Mouse (Mus musculus): ENCODE results near the gene Krt82. TPM values are rescaled to one million over a fixed set of nuclear protein-coding genes. Genes with fewer than 3 reads are reported as not detected.

The Krt82 gene
- polyA plus RNA-seq (2015; fragmentation: Nextera tagmentation; extraction: Ambion mirVana): not detected in 2 replicates

DNA sequence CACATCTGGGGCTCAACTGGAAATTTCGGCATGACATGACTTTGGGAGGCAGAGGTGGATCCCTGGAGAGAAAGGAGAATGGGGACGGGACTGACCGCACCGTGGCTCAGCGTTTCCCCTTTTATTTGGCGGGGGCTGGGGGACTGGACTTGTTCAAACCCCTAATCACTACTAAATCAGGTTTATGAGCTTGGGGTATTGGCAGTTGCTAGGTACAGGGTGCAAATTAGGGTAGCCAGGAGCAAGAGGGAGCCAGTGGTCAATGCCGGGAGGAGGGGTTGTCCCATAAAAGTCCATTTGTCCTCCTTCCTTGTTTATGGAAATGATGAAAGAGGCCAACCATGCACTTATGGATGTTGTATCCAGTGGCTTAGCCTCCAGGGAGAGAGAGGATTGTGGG, at the start of gene Krt82:
Gene Krt82 (minus strand): TSS at position 101 of the 400 bp plus-strand sequence.
- no peaks in the 10 kb centered on the region for H3K36me3 ChIP-seq
- no peak within 1 kb of the TSS for H3K9ac ChIP-seq
- H3K27ac ChIP-seq: no peak within 1 kb of the TSS
- H3K27me3 ChIP-seq: peaks cover 32% of the 10 kb centered on the region
- 51% methylated on average over 7 of the region's 7 CpGs for WGBS
- no peak for ATAC-seq (replicated peaks; ENCODE audit: low FRiP score)
- no peak within 1 kb of the TSS for H3K4me3 ChIP-seq (replicated peaks)
- H3K4me2 ChIP-seq: no peak within 1 kb of the TSS
- peaks cover 7% of the 10 kb centered on the region for H3K4me1 ChIP-seq
- no peaks in the 10 kb centered on the region for H3K9me3 ChIP-seq (replicated peaks)

GRCm38 (mm10) chr15:101599123-101599522, 48.7 kb upstream of the Krt82 start:
- H3K4me1 ChIP-seq: no peaks in the 10 kb centered on the region
- H3K36me3 ChIP-seq: no peaks in the 10 kb centered on the region
- no peak overlapping the region for H3K27ac ChIP-seq
- H3K4me2 ChIP-seq: no peak overlapping the region
- H3K4me3 ChIP-seq (replicated peaks): no peak overlapping the region
- ATAC-seq (replicated peaks; ENCODE audit: low FRiP score): no peak
- H3K9ac ChIP-seq: no peak overlapping the region
- WGBS: 49% methylated on average over 6 of the region's 6 CpGs
- H3K9me3 ChIP-seq (replicated peaks): no peaks in the 10 kb centered on the region
- no peaks in the 10 kb centered on the region for H3K27me3 ChIP-seq

DNA sequence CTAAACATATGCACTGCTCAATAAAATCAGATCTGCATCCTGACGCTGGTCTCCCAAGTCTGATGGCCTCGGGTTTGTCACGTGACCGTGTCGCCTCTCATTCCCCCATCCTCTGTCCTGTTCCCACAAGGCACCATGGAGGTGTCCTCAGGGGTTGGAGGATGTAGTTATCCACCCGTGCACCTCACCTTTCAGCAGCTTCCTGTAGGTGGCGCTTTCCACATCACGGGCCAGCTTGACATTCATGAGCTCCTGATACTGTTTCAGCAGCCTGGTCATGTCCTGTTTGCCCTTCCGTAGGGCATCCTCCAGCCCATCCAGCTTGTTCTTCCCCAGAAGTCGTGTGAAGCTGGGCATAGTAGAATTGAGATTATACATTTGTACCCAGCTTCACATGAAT, 37.7 kb upstream of the Krt82 start:
- H3K4me3 ChIP-seq (replicated peaks): no peak overlapping the region
- no peak overlapping the region for H3K9ac ChIP-seq
- H3K4me2 ChIP-seq: no peak overlapping the region
- WGBS: 84% methylated on average over 10 of the region's 10 CpGs
- H3K9me3 ChIP-seq (replicated peaks): no peaks in the 10 kb centered on the region
- ATAC-seq (replicated peaks; ENCODE audit: low FRiP score): no peak
- H3K4me1 ChIP-seq: no peaks in the 10 kb centered on the region
- no peaks in the 10 kb centered on the region for H3K36me3 ChIP-seq
- H3K27ac ChIP-seq: no peak overlapping the region
- H3K27me3 ChIP-seq: no peaks in the 10 kb centered on the region

- H3K4me1 ChIP-seq: no peaks in the 10 kb centered on the region
- 19% methylated on average over 2 of the region's 2 CpGs for WGBS
- no peaks in the 10 kb centered on the region for H3K36me3 ChIP-seq
- no peak for ATAC-seq (replicated peaks; ENCODE audit: low FRiP score)
- no peaks in the 10 kb centered on the region for H3K9me3 ChIP-seq (replicated peaks)
- H3K4me2 ChIP-seq: no peak overlapping the region
- H3K27ac ChIP-seq: no peak overlapping the region
- no peak overlapping the region for H3K9ac ChIP-seq
- no peaks in the 10 kb centered on the region for H3K27me3 ChIP-seq
- H3K4me3 ChIP-seq (replicated peaks): no peak overlapping the region
Observed at GRCm38 (mm10) chr15:101584456-101584855, 34.0 kb upstream of the Krt82 start.

- no peaks in the 10 kb centered on the region for H3K36me3 ChIP-seq
- no peak overlapping the region for H3K27ac ChIP-seq
- H3K9me3 ChIP-seq (replicated peaks): no peaks in the 10 kb centered on the region
- 81% methylated on average over 8 of the region's 8 CpGs for WGBS
- H3K4me3 ChIP-seq (replicated peaks): no peak overlapping the region
- no peaks in the 10 kb centered on the region for H3K27me3 ChIP-seq
- ATAC-seq (replicated peaks; ENCODE audit: low FRiP score): no peak
- no peak overlapping the region for H3K9ac ChIP-seq
- no peak overlapping the region for H3K4me2 ChIP-seq
- H3K4me1 ChIP-seq: no peaks in the 10 kb centered on the region
Observed at GRCm38 (mm10) chr15:101583211-101583965, 32.9 kb upstream of the Krt82 start.

DNA sequence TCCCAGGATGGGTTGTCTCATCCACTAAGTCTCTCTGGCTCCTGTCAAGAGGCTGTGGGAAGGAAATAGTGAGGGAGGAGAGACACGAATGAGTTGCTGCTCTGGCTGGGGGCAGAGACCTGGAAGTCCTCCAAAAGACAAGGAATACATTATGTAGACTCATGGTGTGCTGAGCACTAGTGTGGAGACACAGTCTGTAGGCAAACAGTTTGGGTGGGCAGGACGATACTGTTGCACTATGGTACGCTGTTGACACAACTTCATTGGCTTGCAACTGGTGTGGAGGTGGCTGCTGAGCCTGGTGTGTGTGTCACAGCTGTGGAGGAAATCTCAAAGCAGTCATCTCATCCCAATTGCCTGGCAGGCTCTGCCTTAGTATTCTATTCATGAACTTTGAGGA, 31.2 kb upstream of the Krt82 start:
- Histone ChIP-seq H3K9ac (no peak overlapping the region), H3K36me3 (no peaks in the 10 kb centered on the region), H3K4me3 (replicated peaks) (no peak overlapping the region), H3K27ac (no peak overlapping the region), H3K4me2 (no peak overlapping the region), H3K9me3 (replicated peaks) (no peaks in the 10 kb centered on the region), H3K4me1 (no peaks in the 10 kb centered on the region), H3K27me3 (no peaks in the 10 kb centered on the region)
- no peak for ATAC-seq (replicated peaks; ENCODE audit: low FRiP score)
- WGBS: 79% methylated on average over 3 of the region's 3 CpGs

DNA sequence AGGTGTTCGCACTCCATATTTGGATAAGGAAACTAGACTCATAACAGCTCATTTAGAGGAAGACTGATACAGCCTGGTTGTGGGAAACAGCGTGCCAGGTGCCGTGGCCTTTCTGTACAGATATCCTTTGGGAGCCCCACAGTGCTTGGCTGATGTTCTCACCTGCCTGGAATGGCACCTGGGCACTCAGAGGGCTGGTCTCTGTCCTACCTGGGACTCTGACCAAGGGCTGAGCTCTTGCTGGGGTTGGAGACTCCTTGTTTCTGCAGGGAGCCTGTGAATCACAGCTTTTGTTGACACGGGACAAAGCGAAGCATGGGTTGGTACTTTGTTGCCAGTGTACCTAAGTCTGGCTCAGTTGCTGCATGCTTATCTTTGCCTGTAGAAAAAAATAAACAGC, 25.0 kb upstream of the Krt82 start:
- Histone ChIP-seq H3K4me2 (no peak overlapping the region), H3K4me1 (peaks cover 15% of the 10 kb centered on the region), H3K9ac (no peak overlapping the region), H3K4me3 (replicated peaks) (no peak overlapping the region), H3K27ac (no peak overlapping the region), H3K9me3 (replicated peaks) (no peaks in the 10 kb centered on the region), H3K36me3 (no peaks in the 10 kb centered on the region), H3K27me3 (0 out of 2 replicates have a peak, but pooled peaks cover 7% of the 10 kb centered on the region)
- ATAC-seq (replicated peaks; ENCODE audit: low FRiP score): no peak
- WGBS: 83% methylated on average over 5 of the region's 5 CpGs

DNA sequence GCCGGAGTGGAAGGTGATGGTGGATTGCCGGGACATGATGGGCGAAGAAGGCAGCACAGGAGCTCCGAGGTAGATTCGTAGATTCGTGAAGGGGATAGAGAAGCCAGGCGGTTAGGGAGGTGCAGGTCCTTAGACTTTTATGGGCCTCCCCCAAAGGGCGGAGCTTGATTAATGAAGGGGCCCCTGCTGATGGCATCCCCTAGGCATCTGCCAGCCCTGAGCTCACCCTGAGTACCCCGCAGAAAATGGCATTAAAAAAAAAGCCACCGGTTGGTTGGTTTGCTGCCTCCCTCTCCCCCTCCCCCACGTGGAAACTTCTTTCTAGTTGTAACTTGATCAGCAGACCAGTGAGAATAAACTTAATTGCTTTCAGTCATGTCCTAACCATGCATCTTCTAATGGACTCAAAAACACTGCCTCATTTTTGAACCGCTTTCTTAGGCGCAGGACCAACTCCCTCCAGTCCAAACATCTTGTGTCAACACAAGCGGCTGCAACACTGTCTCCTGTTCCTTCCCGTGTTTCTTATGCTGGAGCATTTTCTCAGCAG, 23.4 kb upstream of the Krt82 start, which contains the start of gene Krt75:
Gene Krt75 (minus strand): TSS at position 109 of the 550 bp plus-strand sequence.
- H3K9me3 ChIP-seq (replicated peaks): no peaks in the 10 kb centered on the region
- WGBS: 39% methylated on average over 15 of the region's 15 CpGs
- H3K4me3 ChIP-seq (replicated peaks): no peak within 1 kb of the TSS
- peaks cover 15% of the 10 kb centered on the region for H3K4me1 ChIP-seq
- 0 out of 2 replicates have a peak, but pooled peaks have one; percentile 67 for ATAC-seq (replicated peaks; ENCODE audit: low FRiP score)
- no peaks in the 10 kb centered on the region for H3K36me3 ChIP-seq
- no peak within 1 kb of the TSS for H3K9ac ChIP-seq
- H3K27me3 ChIP-seq: 0 out of 2 replicates have a peak, but pooled peaks cover 10% of the 10 kb centered on the region
- no peak within 1 kb of the TSS for H3K27ac ChIP-seq
- peak within 1 kb of the TSS; percentile 6; the same call in 1 of the 2 replicates for H3K4me2 ChIP-seq

DNA sequence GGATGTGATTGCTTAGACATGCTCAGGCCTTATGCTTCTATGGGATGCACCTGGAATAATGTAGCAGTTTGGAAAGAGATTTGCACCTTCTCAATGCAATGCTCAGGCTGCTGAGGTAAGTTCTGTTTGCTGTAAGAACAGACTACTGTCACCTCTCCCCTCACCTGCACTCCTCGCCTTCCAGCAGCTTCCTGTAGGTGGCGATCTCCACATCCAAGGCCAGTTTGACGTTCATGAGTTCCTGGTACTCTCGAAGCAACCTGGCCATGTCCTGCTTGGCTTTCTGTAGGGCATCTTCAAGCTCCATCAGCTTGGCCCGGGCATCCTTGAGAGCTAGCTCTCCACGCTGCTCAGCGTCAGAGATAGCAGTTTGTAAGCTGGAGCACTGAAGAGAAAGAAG, 17.3 kb upstream of the Krt82 start:
- H3K27me3 ChIP-seq: peaks cover 23% of the 10 kb centered on the region; the same call in 1 of the 2 replicates
- no peak for ATAC-seq (replicated peaks; ENCODE audit: low FRiP score)

GRCm38 (mm10) chr15:101562850-101563249, 12.4 kb upstream of the Krt82 start, which contains the start of gene Krt90:
TSS of gene Krt90 (minus strand) at chr15:101562950.
- Histone ChIP-seq H3K4me1 (peaks cover 7% of the 10 kb centered on the region), H3K36me3 (no peaks in the 10 kb centered on the region), H3K4me2 (no peak within 1 kb of the TSS), H3K27me3 (peaks cover 15% of the 10 kb centered on the region; the same call in 1 of the 2 replicates), H3K4me3 (replicated peaks) (no peak within 1 kb of the TSS), H3K9ac (no peak within 1 kb of the TSS), H3K27ac (no peak within 1 kb of the TSS), H3K9me3 (replicated peaks) (no peaks in the 10 kb centered on the region)
- no peak for ATAC-seq (replicated peaks; ENCODE audit: low FRiP score)
- WGBS: 71% methylated on average over 5 of the region's 5 CpGs

More for the DNA sequence above, 17.3 kb upstream of the Krt82 start:
- WGBS: 57% methylated on average over 7 of the region's 7 CpGs
- Histone ChIP-seq H3K36me3 (no peaks in the 10 kb centered on the region), H3K4me3 (replicated peaks) (no peak overlapping the region), H3K4me1 (no peaks in the 10 kb centered on the region), H3K4me2 (no peak overlapping the region), H3K9me3 (replicated peaks) (no peaks in the 10 kb centered on the region), H3K9ac (no peak overlapping the region), H3K27ac (no peak overlapping the region)

GRCm38 (mm10) chr15:101558034-101558646, 7.7 kb upstream of the Krt82 start:
- H3K9ac ChIP-seq: no peak overlapping the region
- ATAC-seq (replicated peaks; ENCODE audit: low FRiP score): peak; percentile 65
- peaks cover 12% of the 10 kb centered on the region for H3K4me1 ChIP-seq
- no peak overlapping the region for H3K4me2 ChIP-seq
- WGBS: 3% methylated on average over 7 of the region's 7 CpGs
- H3K27ac ChIP-seq: no peak overlapping the region
- H3K9me3 ChIP-seq (replicated peaks): no peaks in the 10 kb centered on the region
- no peaks in the 10 kb centered on the region for H3K36me3 ChIP-seq
- H3K27me3 ChIP-seq: peaks cover 5% of the 10 kb centered on the region
- H3K4me3 ChIP-seq (replicated peaks): no peak overlapping the region

- ATAC-seq (replicated peaks; ENCODE audit: low FRiP score): peak; percentile 68
- 1% methylated on average over 11 of the region's 11 CpGs for WGBS
- no peak overlapping the region for H3K4me3 ChIP-seq (replicated peaks)
- no peaks in the 10 kb centered on the region for H3K36me3 ChIP-seq
- peaks cover 32% of the 10 kb centered on the region for H3K27me3 ChIP-seq
- no peak overlapping the region for H3K9ac ChIP-seq
- peaks cover 14% of the 10 kb centered on the region for H3K4me1 ChIP-seq
- no peak overlapping the region for H3K27ac ChIP-seq
- no peaks in the 10 kb centered on the region for H3K9me3 ChIP-seq (replicated peaks)
- peak overlapping the region; percentile 36; the same call in 1 of the 2 replicates for H3K4me2 ChIP-seq
Observed at GRCm38 (mm10) chr15:101553169-101553568, 2.7 kb upstream of the Krt82 start.

Measured in kidney, embryonic 15.5 days (tissue).